Mouse (Mus musculus): ENCODE measurements around the gene Il22. TPM values are rescaled to one million over a fixed set of nuclear protein-coding genes. Genes with fewer than 3 reads are reported as not detected.
"Not testable (repeated sequence)": the region's sequence is repeated elsewhere in the genome, so short reads cannot be mapped to it uniquely, and the experiment has no call there.

Il22 gene
- 0.10 TPM in 1 of 2 replicates, not detected in the other for polyA plus RNA-seq (2016; fragmentation: Nextera tagmentation; extraction: Ambion mirVana)

DNA sequence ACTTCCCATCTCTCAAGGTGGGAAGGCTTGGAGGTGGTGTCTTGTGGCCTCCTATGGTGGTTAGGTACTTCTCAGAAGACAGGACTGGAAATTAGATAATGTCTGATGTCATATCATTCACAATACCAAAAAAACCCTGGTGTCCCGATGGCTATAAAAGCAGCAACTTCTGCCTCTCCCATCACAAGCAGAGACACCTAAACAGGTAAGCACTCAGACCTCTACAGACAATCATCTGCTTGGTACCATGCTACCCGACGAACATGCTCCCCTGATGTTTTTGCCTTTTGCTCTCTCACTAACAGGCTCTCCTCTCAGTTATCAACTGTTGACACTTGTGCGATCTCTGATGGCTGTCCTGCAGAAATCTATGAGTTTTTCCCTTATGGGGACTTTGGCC is at the start of gene Il22:
Gene Il22 (plus strand): TSS at position 301 of the 400 bp plus-strand sequence.
- Histone ChIP-seq H3K4me3 (no peak within 1 kb of the TSS), H3K9me3 (replicated peaks) (no peaks in the 10 kb centered on the region), H3K4me1 (no peaks in the 10 kb centered on the region), H3K27ac (replicated peaks) (no peak within 1 kb of the TSS), H3K27me3 (ENCODE audit: low read depth, poor library complexity, severe bottlenecking) (no peaks in the 10 kb centered on the region), H3K36me3 (no peaks in the 10 kb centered on the region)
- WGBS = 92% methylated on average over 4 of the region's 4 CpGs
- DNase-seq (ENCODE audit: low spot score) = no peak

DNA sequence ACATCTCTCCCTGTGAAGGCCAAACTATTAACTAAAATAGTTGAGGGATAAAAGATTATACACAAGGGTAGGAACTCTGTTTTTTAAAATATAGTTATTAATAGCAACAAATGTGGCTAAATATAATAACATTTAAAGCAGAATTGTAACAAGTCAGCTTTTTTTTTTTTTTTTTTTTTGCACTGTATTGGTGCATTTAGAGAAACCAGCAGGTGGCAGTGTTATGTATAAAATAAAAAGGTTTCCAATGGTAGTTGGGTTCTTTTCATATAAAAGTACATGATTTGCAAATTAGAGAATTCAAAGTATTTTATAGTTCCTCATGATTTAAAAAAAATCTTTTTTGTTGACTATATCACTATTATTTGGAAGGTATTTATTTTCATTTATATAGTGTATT is 48.8 kb upstream of the Il22 start:
- no peak for DNase-seq (ENCODE audit: low spot score)
- H3K27ac ChIP-seq (replicated peaks) = no peak overlapping the region
- H3K4me1 ChIP-seq = no peaks in the 10 kb centered on the region
- peaks cover 5% of the 10 kb centered on the region; the same call in 1 of the 2 replicates for H3K9me3 ChIP-seq (replicated peaks)
- H3K36me3 ChIP-seq = peaks cover 88% of the 10 kb centered on the region
- H3K4me3 ChIP-seq = no peak overlapping the region
- no peaks in the 10 kb centered on the region for H3K27me3 ChIP-seq (ENCODE audit: low read depth, poor library complexity, severe bottlenecking)

DNA sequence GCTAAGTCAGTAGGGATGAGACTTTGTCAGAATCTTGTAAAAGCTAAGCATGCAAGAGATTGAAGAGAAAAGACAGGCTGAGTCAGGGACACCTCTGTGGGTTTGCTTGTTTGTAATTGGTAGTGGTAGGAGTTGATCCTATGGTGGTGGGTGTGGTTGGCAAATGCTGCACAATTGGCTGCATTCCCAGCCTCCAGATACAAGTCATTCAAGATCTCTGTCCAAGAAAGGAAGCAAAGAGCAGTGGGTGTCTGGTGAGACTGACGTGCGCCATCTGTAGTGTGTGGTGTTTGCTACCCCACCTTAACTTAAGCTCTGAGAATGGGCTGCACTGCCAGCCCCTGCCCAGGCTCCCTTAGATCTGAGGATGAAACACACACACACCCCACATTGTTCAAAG is 43.6 kb upstream of the Il22 start:
- Histone ChIP-seq H3K4me1 (no peaks in the 10 kb centered on the region), H3K27ac (replicated peaks) (no peak overlapping the region), H3K27me3 (ENCODE audit: low read depth, poor library complexity, severe bottlenecking) (no peaks in the 10 kb centered on the region), H3K36me3 (peaks cover 93% of the 10 kb centered on the region), H3K9me3 (replicated peaks) (peaks cover 5% of the 10 kb centered on the region; the same call in 1 of the 2 replicates), H3K4me3 (no peak overlapping the region)
- no peak for DNase-seq (ENCODE audit: low spot score)
- 93% methylated on average over 2 of the region's 2 CpGs for WGBS

DNA sequence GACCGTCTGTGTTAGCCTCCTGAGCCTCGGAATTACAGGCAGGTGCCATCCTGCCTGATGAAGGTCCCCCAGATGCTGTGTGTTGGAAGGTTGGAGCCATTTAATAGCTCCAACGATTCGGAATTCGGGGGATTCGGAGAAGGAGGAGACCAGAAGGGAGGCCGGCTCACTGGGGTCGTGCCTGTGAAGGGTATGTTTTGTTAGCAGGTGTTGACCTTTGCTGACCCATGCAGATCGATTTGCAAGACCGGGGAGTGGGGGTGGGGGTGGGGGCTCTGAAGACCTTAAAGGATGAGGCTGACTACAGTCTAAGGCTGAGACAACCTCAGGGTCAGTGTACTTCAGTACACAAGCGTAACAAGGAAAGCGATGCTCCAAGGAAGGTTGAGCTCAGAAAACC is 35.5 kb upstream of the Il22 start:
- DNase-seq (ENCODE audit: low spot score) = no peak

DNA sequence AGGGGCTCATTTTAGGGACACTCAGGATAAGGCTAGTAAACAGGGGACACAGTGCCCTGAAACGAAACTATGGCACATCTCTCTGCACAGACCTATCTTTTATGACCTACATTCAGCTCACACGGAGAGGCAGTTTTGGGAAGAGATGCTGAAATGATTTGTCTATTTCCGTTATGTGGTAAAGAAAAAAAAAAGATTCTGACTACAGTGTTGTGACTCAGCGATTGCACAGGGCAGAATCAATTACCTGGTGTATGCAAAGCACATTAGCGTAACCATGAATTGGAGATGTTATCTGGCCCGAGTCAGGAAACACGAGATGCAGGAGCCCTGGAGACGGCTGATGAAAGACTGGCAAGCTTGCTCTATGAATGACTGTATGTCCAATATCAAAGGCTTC is 32.3 kb upstream of the Il22 start:
- Histone ChIP-seq H3K4me1 (no peaks in the 10 kb centered on the region), H3K9me3 (replicated peaks) (no peaks in the 10 kb centered on the region), H3K4me3 (no peak overlapping the region), H3K27me3 (ENCODE audit: low read depth, poor library complexity, severe bottlenecking) (no peaks in the 10 kb centered on the region), H3K36me3 (peaks cover 23% of the 10 kb centered on the region), H3K27ac (replicated peaks) (no peak overlapping the region)
- DNase-seq (ENCODE audit: low spot score) = no peak
- 91% methylated on average over 8 of the region's 8 CpGs for WGBS

More for the DNA sequence above, 35.5 kb upstream of the Il22 start:
- no peaks in the 10 kb centered on the region for H3K27me3 ChIP-seq (ENCODE audit: low read depth, poor library complexity, severe bottlenecking)
- H3K36me3 ChIP-seq = peaks cover 53% of the 10 kb centered on the region
- H3K4me3 ChIP-seq = no peak overlapping the region
- H3K4me1 ChIP-seq = no peaks in the 10 kb centered on the region
- no peak overlapping the region for H3K27ac ChIP-seq (replicated peaks)
- WGBS = 75% methylated on average over 12 of the region's 12 CpGs
- H3K9me3 ChIP-seq (replicated peaks) = no peaks in the 10 kb centered on the region

DNA sequence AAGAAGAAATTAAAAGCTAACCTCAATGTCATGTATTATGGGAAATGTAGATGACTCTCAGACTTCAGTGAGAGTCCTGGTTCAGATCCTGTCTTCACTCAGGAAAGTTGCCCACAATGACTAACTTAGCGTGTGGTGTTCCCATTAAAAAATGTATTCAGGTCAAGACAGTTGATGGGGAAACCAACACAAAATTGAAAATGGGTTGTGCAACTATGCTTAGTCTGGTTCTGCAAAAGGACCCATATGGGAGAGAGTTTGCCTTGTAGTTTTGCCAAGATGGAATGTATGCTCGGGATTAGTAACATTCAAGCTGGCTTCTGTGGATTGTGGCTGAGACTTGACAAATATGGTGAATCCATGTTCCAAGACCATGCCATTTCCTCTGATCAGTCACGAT is 31.9 kb upstream of the Il22 start:
- H3K9me3 ChIP-seq (replicated peaks) = no peaks in the 10 kb centered on the region
- no peaks in the 10 kb centered on the region for H3K27me3 ChIP-seq (ENCODE audit: low read depth, poor library complexity, severe bottlenecking)
- WGBS = 90% methylated on average over 3 of the region's 3 CpGs
- H3K4me3 ChIP-seq = no peak overlapping the region
- no peak overlapping the region for H3K27ac ChIP-seq (replicated peaks)
- no peaks in the 10 kb centered on the region for H3K4me1 ChIP-seq
- no peak for DNase-seq (ENCODE audit: low spot score)
- peaks cover 19% of the 10 kb centered on the region for H3K36me3 ChIP-seq

DNA sequence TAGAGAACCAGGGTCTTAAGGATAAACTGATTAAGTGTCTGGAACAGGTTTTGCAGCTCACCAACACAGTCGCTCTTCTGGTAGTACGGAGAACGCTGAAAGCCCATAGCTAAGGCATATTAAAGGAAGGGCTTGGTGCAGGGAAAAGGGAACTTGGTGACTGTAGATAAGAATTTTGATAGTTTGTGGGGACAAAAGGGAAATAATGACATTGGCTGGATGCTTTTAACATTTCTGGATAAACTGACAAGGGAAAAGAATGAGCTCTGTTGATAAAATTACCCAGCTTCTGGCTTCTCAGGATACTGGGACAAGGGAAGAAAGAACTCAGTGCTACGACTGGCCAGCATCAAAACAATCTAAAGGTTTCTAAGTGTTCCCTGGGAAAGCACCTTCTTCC is 29.2 kb upstream of the Il22 start:
- DNase-seq (ENCODE audit: low spot score); H3K4me3 ChIP-seq; H3K27me3 ChIP-seq (ENCODE audit: low read depth, poor library complexity, severe bottlenecking); H3K9me3 ChIP-seq (replicated peaks); H3K4me1 ChIP-seq; H3K36me3 ChIP-seq; H3K27ac ChIP-seq (replicated peaks): not testable (repeated sequence)
- WGBS = 84% methylated on average over 4 of the region's 4 CpGs

DNA sequence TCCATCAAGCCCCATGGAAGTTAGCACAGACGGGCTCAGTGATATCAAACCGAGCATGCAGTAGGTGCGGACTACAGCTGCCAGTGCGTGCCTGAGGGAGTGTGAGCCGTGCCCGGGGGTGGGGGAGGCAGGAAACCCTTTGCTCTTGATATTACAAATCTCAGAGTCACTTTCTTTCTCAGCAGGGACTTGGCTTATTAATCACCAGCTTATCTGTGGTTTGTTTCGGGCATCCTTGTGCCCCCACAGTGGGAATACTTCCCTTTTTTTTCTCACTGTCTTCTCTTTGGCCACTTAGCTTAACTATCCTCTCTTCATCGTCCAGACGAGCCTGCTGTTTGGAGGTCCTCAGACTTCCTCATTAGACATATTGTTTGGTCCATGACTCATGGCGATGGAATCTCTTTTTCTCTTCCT is 26.0 kb upstream of the Il22 start:
- Histone ChIP-seq H3K36me3 (no peaks in the 10 kb centered on the region), H3K4me3 (no peak overlapping the region), H3K4me1 (no peaks in the 10 kb centered on the region), H3K27me3 (ENCODE audit: low read depth, poor library complexity, severe bottlenecking) (no peaks in the 10 kb centered on the region), H3K27ac (replicated peaks) (no peak overlapping the region), H3K9me3 (replicated peaks) (no peaks in the 10 kb centered on the region)
- DNase-seq (ENCODE audit: low spot score) = no peak
- WGBS = 92% methylated on average over 10 of the region's 10 CpGs

DNA sequence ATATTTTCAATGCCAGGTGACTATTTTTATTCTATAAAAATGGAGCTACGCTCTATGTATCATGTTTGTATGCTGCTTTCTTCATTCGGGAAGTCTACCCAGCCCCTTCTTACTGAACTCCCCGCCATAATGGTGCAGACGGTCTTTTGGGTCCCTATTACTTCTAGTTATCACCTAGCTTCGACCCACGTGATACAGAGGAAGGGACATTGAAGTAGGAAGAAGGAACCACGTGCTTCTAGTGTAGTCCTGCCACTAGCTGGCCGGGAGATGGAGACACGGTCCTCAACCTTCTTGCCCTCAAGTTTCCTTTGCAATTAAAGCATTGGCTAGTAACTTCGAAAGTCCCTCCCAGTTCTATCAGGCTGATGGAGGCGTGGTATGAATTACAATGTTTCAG is 25.5 kb upstream of the Il22 start:
- Histone ChIP-seq H3K9me3 (replicated peaks) (no peaks in the 10 kb centered on the region), H3K4me1 (no peaks in the 10 kb centered on the region), H3K27ac (replicated peaks) (no peak overlapping the region), H3K36me3 (no peaks in the 10 kb centered on the region), H3K4me3 (no peak overlapping the region), H3K27me3 (ENCODE audit: low read depth, poor library complexity, severe bottlenecking) (no peaks in the 10 kb centered on the region)
- 90% methylated on average over 11 of the region's 11 CpGs for WGBS
- DNase-seq (ENCODE audit: low spot score) = no peak

DNA sequence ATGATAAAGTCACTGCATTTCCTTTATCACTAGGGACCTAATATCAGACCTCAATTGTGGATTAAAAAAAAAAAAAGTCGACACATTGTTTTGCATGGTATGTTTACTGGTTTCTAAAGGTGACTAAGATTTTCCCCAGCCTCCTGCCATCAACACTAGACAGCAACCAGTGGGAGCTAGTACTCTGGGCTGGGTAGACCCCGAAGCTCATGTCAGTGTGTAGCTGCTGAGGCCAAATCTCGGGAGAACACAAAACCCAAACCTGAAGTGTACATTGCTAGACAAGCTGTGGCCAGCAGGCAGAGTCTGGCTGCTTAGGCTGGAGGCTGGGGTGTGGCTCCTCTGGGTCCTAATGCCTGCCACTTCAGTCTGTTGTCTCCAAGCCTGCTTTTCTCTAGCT is 9.6 kb upstream of the Il22 start:
- H3K27ac ChIP-seq (replicated peaks); H3K27me3 ChIP-seq (ENCODE audit: low read depth, poor library complexity, severe bottlenecking); H3K4me1 ChIP-seq; H3K36me3 ChIP-seq; H3K9me3 ChIP-seq (replicated peaks); DNase-seq (ENCODE audit: low spot score); H3K4me3 ChIP-seq: not testable (repeated sequence)
- WGBS = 46% methylated on average over 3 of the region's 3 CpGs

DNA sequence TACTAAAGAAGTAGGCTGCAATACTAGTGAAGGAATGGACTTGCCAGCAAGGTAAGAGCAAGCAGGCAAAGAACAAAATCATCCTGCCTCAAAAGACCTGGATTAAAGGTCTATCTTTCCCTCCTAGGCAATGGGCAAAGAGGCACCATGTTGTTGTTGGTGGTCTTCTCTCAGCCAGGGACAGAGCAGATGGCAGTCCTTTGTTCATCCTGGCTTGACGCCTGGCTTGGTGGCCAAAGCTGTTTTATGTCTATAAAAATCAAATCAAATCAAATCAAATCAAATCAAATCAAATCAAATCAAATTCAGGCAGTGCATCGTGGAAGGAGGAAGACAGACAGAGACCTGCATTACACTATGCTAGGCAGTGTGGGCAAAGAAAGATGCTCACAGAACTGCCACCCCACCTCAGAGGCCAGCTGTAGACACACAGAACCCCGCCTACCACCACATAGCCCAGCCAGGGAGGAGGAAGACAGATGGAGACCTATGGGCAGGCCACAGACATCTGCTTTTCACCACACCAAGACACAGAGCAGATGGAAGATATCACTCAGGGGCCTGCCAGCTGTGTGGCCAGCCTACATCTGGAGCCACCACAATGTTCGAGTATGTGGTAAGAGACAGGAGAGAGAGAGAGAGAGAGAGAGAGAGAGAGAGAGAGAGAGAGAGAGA is 11.1 kb downstream of the Il22 start:
- H3K36me3 ChIP-seq; H3K4me3 ChIP-seq; H3K27me3 ChIP-seq (ENCODE audit: low read depth, poor library complexity, severe bottlenecking); H3K27ac ChIP-seq (replicated peaks); DNase-seq (ENCODE audit: low spot score); H3K4me1 ChIP-seq; H3K9me3 ChIP-seq (replicated peaks): not testable (repeated sequence)
- WGBS = 84% methylated on average over 2 of the region's 4 CpGs

DNA sequence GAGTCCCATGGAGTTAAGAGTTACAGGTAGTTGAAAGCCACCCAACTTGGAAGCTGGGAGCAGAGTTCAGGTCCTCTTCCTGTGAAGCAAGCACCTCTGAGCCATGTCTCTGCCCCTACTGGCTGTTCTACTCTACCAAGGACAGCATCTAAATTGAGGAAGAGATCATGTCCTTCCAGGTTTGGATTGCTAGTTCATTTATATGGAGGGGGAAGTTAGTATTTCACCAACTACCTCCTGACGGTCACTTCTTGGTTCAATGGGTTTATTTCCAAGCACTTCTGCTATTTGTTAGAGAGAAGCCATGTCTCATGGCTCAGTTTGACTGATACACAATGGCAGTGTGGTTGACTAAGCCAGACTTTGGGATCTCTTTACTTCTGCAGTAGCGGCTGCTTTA is 22.9 kb downstream of the Il22 start:
- not testable (repeated sequence) for H3K4me1 ChIP-seq; H3K27ac ChIP-seq (replicated peaks); H3K4me3 ChIP-seq; DNase-seq (ENCODE audit: low spot score); H3K27me3 ChIP-seq (ENCODE audit: low read depth, poor library complexity, severe bottlenecking); H3K9me3 ChIP-seq (replicated peaks); H3K36me3 ChIP-seq
- WGBS = 90% methylated on average over 1 of the region's 2 CpGs

DNA sequence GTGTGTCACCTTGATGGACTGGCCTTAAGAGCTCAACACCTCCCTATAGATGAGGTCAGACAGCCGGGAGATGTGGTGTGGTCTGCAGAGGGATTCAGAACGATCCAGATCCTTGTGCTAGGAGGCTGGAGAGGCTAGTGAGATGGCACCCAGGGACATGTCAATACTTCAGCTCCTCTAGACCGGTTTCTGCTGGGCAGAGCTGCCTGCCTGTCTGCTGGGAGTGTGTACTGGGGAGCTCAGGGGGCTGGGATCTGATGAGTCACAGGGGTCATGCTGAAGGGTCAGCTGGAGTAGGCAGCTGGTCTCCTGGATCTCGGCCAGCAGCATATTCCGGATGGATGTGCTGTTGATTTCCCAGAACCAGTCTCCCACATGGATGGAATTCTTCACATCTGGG is 27.9 kb downstream of the Il22 start:
- WGBS = 69% methylated on average over 2 of the region's 5 CpGs
- H3K9me3 ChIP-seq (replicated peaks); H3K4me3 ChIP-seq; DNase-seq (ENCODE audit: low spot score); H3K27me3 ChIP-seq (ENCODE audit: low read depth, poor library complexity, severe bottlenecking); H3K36me3 ChIP-seq; H3K27ac ChIP-seq (replicated peaks); H3K4me1 ChIP-seq: not testable (repeated sequence)

DNA sequence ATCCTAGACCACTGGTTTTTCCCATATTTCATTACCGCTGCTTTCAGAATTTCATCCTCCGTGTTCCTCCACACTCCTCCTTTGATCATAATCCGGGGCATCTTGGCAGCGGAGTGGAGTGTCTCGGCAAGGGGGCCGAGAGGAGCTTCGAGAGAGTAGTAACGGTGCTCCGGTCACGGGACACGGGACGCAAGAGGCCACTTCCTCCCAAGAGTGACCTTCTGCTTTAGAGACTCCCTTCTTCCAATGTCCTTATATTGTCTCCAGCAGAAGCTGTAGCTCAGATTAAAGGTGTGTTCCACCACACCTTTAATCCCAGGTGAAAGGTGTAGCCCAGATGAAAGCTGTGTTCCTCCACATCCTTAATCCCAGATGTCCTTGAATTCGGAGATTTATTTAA is 35.9 kb downstream of the Il22 start, which contains the start of gene Gm32717:
Gene Gm32717 (minus strand): TSS at position 101 of the 400 bp plus-strand sequence.
- H3K27me3 ChIP-seq (ENCODE audit: low read depth, poor library complexity, severe bottlenecking); H3K27ac ChIP-seq (replicated peaks); H3K4me3 ChIP-seq; H3K9me3 ChIP-seq (replicated peaks); H3K36me3 ChIP-seq; H3K4me1 ChIP-seq; DNase-seq (ENCODE audit: low spot score): not testable (repeated sequence)
- WGBS = no CpG with 5 or more reads among the region's 13 CpGs
